Mouse (Mus musculus) heart, postnatal 14 days (tissue): ENCODE data around the gene Nfatc4. TPM values are rescaled to one million over a fixed set of nuclear protein-coding genes. Genes with fewer than 3 reads are reported as not detected.
A peak's percentile ranks its signal among the peaks of the same experiment; 100 is the strongest.

Source experiments
- DNase-seq, 2 experiments: peaks; one replicate each; pipeline ENCODE4 v3.0.0; 2021 to 2022
- intact Hi-C: fragments of 180-260 bp; cut with DNase I; formaldehyde crosslinking; loops from one replicate; pipeline ENCODE4 v1.15.1; 2025
- total RNA-seq, 2 experiments: library from RNA; stranded (reverse); gene quantifications; 2 replicates each; pipeline ENCODE4 v1.2.3; 2021

Gene Nfatc4
- total RNA-seq, 2 experiments from 2014 or later = 7.0 to 9.2 TPM

GRCm38 (mm10) chr14:55845506-55846294 is 22.8 kb downstream of the Nfatc4 start:
- DNase-seq = no peak

DNA sequence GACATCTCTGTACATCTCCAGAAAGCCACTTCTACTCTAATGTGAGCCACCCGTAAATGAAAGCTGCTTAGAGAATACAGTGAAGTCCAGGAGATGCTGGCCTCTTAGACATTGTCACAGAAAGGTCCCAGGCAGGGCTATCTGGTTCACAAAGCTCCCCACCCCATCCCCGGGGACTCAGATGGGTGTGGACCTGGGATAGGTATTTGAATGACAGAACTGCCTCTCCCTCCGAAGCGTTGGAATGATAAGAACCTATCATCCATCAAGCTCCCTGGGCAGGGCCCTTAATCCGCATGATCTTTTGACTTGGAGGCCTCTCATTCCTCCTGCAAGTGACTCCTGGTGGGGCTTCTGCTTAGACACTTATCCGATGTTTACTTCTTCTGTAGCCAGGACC is 27.9 kb downstream of the Nfatc4 start:
- DNase-seq = no peak
- intact Hi-C loops = no loop called here

More at GRCm38 (mm10) chr14:55845506-55846294, 22.8 kb downstream of the Nfatc4 start:
- intact Hi-C loops = no loop called here

DNA sequence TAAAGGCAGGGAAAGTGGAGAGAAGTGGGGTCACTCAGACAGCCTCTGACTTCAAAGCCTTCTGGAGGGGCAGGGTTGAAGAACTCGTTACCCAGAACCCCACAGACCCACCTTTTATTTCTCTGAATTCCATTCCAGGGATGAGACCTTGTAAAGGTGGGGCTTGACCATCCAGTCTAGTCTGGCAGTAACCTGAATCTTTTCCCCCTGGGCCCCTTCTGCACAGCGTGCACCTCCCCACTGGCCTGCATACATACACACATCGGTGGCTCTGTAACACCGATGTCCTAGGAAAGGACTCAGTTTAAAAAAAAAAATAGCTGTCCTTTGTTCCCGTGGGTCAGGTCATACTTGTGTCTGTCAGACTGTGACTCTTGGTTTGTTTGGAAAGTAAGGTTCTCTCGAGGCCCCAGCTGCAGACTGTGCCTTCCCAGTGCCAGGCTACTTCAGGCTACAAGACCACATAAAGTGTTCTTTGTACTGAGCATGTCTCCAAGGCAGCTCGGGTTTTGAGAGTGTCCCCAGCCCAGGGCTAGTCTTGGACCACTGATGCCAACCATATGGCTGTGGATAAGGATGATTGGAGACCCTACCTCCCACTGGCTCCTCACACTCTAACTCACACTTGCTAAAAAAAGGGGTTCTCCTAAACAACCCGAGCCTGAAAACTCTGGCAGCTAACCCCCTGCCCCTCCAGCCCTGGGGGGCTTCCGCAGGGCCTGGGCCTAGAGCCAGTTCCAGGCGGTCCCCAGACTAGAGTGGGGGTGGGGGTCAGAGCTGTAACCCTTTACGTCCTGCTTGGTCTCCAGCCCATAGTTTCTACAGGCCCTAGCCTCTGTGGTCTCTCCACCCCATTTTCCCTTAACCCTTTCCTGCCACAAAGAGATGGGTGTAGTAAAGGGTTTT is 30.0 kb downstream of the Nfatc4 start:
- no peak for DNase-seq
- intact Hi-C loops = no loop called here

- peak; percentile 83 to 84 for DNase-seq
- intact Hi-C loops = loop anchor here (2.0 kb wide), 1 partner anchor 31 kb away; the partner anchor contains the start of gene Nfatc4
Measured at GRCm38 (mm10) chr14:55853621-55854285, 30.8 kb downstream of the Nfatc4 start, which contains the start of gene Nynrin. Nynrin (plus strand) TSS chr14:55854010.

DNA sequence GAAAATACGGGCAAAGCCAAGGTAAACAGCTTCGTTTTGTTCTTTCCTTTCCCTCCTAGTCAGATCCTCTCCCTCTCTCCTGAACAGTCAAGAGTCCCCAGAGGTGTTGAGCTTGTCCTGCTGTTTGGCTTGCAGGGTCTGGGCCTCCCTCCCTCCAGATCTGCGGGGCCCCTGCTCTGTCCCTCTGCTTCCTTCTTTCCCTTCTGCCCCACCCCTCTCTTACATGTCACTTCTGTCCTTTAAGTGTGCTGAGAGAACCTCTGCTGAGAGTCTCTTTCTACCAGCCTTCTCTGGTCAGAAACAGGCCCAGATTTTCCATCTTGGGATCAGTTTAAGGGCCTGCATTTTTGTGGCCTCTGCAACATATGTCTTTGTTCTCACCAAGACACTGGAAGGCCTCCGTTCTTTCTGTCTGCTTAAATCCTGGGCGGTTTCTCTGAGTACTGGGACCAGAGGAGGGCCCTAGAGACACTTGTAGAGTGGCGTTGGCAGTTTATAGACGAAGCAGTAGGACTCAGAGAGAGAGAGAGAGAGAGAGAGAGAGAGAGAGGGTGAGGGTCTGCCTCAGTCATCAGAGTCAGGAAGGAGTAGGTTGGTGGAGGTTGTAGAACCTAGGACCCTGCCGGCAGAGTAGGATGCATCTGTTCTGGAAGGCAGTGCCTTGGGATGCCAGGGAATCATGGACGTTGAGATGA is 31.6 kb downstream of the Nfatc4 start:
- DNase-seq = peak in 1 of 2 experiments; percentile 25
- intact Hi-C loops = loop anchor here (2.0 kb wide), 1 partner anchor 32 kb away; the partner anchor contains the start of gene Nfatc4

DNA sequence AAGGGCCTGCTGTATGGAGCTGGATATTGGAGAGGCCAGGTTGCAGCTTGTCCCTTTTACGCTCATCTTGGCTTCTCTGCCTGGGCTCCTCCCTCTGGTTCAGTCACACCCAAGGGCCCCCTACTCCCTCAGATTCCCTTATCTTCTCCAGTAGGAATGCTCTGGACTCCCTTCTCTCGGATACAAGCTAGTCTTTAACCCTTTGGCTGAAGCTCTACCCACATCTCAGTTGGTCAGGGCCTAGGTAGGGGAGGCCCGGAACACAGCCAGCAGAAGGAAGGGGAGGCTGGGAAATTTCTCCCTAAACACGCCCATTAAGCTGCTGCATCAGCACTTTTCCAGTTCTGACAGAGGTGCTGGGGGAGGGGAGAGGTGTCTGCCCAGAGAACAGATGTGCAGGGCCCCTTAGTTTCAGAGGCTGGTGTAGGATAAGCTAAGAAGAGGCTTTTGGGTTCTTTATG is 32.2 kb downstream of the Nfatc4 start:
- peak; percentile 44 to 53 for DNase-seq
- intact Hi-C loops = loop anchor here (2.0 kb wide), 1 partner anchor 32 kb away; the partner anchor contains the start of gene Nfatc4

GRCm38 (mm10) chr14:55857588-55857987 is 34.6 kb downstream of the Nfatc4 start:
- no peak for DNase-seq
- intact Hi-C loops = no loop called here

DNA sequence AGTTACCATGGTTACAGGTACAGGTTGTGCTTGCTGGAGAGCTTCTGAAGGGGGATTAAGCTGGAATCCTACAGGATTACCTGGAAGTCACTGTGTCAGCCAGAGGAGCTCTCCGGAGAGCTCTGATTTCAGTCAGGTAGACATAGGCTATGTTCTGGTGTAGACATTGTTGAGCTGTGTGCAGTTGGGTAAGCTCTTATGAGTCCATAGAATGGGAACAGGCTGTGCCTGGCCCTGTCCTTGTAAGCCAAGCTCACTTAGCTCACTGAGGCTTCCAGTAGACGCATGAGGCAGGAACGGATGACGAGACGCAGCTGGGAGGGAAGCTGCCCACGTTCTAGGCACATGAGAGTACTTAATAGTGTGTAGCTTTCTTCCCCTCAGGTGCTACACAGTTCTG is 39.2 kb downstream of the Nfatc4 start:
- intact Hi-C loops = no loop called here

DNA sequence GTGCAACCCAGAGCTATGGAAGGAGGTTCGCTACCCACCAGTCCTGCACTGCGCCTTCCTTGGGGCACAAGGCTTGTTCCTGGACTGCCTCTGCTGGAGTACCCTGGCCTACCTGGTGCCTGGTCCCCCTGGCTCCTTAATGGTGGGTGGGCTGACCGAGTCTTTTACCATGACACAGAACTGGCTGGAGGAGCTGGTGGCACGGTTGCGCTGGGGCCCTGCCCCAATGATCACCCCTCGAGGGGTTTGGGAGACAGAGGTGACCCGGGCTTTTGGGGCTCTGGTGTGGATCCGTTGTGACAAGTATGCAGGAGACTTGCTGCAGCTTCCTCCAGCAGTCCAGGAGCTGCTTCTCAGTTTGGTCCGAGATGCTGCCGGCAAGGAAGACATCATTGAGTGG is 40.0 kb downstream of the Nfatc4 start:
- DNase-seq = no peak
- intact Hi-C loops = no loop called here

More for the DNA sequence above, 39.2 kb downstream of the Nfatc4 start:
- DNase-seq = no peak

DNA sequence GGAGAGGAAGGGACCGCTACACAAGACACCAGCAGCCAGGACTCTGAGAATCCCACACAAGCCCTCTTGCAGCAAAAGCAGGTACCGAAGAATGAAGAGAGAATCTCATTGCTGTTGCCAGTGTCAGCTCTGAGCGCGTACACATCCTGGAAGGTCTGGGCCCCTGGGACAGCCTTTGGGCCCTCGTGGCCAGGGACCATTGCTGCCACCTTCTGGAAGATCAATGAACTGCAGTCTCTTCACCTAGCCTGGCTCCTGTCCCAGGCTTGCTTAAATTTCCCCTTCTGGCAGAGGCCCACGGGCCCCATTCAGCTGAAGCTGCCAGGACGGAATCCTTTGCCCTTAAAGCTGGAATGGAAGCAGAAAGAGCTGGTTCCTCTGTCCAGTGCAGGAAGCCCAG is 40.8 kb downstream of the Nfatc4 start:
- DNase-seq = peak; percentile 76 to 89
- intact Hi-C loops = loop anchor here (2.0 kb wide), 1 partner anchor 81 kb away; no protein-coding TSS in a partner anchor

DNA sequence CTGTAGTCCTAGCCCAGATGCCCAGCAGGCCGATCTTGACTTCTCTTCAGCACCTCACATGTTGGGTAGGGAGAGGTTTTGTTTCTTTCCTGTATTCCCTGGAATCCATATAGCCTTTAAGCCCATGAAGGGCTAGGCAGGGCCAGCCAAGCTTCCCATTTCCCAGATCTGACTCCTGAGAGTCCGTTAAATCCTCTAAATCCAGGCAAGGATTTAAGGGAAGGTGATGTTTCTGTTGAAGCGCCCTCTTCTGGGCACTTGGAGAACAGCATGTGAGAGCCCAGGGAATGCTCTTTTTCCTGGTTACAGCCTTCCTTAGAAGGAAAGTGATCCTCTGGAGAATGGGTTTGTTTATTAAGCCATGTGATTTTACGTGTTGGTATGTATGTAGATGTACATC is 44.0 kb downstream of the Nfatc4 start:
- peak; percentile 66 to 78 for DNase-seq
- intact Hi-C loops = loop anchor here (1.0 kb wide), 1 partner anchor 45 kb away; no protein-coding TSS in a partner anchor

DNA sequence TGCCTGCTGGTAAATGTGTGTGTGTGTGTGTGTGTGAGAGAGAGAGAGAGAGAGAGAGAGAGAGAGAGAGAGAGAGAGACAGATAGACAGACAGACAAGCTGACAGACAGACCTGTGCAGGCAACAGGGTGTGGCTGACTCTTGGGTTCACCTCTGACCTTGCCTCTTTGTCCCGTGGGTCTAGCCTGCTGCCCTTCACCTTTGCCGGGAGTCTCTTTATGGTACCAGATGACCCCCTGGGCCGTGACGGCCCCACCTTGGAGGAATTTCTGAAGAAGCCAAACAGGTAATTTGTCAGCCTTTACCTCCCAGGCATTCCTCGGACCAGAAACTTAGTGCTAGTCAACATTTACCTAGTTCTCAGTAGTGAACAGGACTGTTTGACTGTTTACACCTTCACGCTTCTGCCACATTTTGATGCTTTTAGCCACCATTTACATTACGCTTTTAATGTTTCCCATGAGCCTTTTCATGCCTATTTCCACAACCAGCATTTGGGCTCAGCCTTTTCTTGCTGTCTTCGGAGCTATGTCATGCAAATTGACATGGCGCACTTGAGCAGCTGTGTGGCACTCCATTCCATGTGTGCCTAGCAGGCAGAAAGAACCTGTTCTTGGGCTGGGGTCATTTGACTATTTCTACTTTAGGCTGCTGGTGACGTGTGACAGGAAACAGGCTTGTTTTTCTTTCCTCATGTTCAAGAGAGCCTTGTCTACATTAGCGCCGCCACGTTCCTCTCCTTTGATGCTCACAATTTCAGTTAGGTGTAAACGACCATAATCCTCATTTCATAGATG is 45.5 kb downstream of the Nfatc4 start:
- no peak for DNase-seq
- intact Hi-C loops = no loop called here

DNA sequence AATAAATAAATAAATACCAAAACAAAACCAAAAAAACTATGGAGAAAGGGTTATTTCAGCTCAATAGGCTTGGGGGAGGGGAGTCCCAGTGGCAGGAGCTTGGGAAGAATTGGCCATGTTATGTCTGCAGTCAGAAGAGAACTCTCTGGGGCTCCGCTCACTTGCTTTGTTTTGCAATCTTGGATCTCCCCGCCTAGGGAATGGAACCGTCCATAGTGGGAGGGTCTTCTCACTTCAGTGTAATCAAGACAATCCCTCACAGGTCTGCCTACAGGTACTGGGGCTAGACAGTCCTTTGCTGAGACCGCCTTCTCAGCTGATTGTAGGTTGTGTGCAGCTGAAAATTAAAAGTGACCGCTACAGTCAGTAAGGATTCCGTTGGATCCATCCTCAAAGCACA is 46.6 kb downstream of the Nfatc4 start:
- intact Hi-C loops = no loop called here
- no peak for DNase-seq

DNA sequence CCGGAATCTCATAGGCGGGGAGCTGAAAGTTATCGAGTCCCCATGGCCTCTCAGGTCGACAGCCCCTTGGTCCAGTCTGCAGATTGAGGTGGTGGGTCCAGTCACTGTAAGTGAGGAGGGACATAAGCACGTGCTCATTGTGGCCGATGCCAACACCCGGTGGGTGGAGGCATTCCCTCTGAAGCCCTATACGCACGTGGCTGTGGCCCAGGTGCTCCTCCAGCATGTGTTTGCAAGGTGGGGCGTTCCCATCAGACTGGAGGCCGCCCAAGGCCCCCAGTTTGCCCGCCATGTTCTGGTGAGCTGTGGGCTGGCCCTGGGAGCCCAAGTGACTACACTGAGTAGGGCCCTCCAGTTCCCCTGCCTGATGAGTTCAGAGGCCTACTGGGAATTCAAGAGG is 49.1 kb downstream of the Nfatc4 start:
- no peak for DNase-seq
- intact Hi-C loops = no loop called here

DNA sequence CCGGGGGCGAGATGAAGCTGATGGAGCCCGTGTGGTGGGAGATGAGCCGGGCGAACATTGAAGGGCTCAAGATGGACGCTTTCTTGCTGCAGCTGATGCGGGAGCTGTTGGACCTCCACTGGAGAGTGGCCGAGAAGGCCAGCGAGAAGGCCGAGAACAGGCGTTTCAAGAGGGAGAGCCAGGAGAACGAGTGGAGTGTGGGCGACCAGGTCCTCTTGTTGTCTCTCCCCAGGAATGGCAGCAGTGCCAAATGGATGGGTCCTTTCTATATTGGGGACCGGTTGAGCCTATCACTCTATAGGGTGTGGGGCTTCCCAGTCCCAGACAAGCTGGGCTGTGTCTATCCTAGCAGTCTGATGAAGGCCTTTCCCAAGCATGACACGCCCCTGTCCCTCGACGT is 49.6 kb downstream of the Nfatc4 start:
- DNase-seq = no peak
- intact Hi-C loops = no loop called here

DNA sequence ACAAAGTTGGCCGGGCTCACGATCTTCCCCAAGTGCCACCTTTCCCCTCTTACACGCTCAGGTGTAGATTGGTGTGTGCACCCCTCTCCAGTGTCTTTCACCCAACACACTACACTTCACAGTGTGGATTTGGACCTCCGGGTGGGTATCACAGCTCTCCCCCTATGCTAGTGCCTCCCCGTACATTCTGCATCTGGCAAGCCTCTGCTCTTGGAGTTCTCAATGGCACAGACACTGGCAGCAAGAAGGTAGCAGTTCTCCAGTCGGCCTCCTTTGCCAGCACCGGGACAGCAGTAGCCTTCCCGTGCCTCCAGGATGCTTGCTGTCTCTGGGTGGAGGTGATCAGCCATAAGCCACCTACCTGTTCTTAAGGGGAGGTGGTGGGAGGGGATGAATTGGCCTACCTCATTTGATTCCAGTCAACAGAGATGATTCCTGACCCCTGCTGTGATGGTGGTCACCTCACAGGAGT is 50.3 kb downstream of the Nfatc4 start:
- intact Hi-C loops = no loop called here
- DNase-seq = no peak

DNA sequence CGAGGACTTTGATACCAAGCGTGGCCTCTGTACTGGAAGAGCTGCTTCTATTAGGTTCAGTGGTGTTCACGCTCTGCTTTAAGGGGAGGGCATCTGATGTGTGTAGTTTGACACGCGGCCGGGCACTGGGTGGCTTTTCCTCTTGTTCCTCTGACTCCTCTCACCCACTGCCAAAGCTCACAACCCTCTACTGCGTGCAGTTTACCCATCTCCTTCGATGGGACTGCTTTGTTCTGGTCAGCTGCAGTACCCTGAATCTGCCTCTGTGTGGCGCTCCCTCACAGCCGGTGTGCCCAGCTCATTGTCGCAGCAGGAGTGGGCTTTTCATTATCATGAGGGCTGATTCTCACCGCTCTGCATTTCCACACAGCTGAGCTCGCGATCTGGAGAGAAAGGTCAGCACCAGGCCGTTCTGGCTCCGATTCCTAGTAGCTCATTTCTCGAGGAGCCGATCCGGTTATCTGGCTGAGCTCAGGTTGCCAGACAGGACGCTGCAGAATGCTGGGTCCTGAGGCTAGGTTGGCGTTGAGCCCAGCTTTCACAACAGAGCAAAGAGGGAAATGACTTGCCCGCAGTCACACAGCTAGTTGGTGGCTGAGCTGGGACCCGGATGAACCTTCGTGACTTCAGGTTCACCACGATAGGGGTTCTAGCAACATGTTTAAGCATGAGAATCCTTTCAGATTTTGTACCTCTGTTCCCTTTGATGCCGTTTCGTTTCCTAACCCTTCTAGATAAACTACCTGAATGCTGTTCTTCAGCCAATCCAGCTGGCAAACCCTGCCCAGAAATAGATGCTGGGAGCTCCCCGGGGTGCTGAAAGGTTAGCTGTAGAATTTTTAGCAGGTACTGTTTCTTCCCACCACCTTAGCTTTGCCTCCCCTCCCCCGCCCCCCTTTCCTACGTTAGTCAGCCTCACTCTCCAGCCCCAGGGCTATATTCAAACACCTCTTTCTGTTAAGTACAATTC is 51.1 kb downstream of the Nfatc4 start:
- DNase-seq = peak; percentile 78 to 85
- intact Hi-C loops = loop anchor here (1.0 kb wide), 1 partner anchor 44 kb away; no protein-coding TSS in a partner anchor
